Mouse (Mus musculus): Measurements from ENCODE around the gene Pla2g1b. TPM values are rescaled to one million over a fixed set of nuclear protein-coding genes. Genes with fewer than 3 reads are reported as not detected.
A peak's percentile ranks its signal among the peaks of the same experiment; 100 is the strongest.

Pla2g1b gene
- total and polyA plus RNA-seq, 2 experiments from 2014 or later, result not detected

GRCm38 (mm10) chr5:115450410-115451317 lies 15.4 kb upstream of the Pla2g1b start:
- H3K9me3 ChIP-seq (replicated peaks; ENCODE audit: control insufficient read depth, low read length), result no peaks in the 10 kb centered on the region
- H3K4me2 ChIP-seq (ENCODE audit: low read depth, low read length), result peak overlapping the region; percentile 34
- no peak for TF ChIP-seq CTCF (IDR thresholded peaks at IDR 0.05; ENCODE audit: low read depth)
- no peak for TF ChIP-seq EP300 (IDR thresholded peaks at IDR 0.05; ENCODE audit: low read depth)
- H3K27ac ChIP-seq (ENCODE audit: low read depth), result no peak overlapping the region
- no peaks in the 10 kb centered on the region for H3K27me3 ChIP-seq (ENCODE audit: control insufficient read depth, insufficient read depth, low read length)
- no peaks in the 10 kb centered on the region for H3K36me3 ChIP-seq (replicated peaks; ENCODE audit: control insufficient read depth, insufficient read depth, low read length)
- 48% methylated on average over 27 of the region's 27 CpGs for WGBS
- peak; percentile 40 for DNase-seq (ENCODE audit: low spot score)
- ATAC-seq (ENCODE audit: insufficient read depth, low read depth), result peak; percentile 76
- H3K4me1 ChIP-seq (ENCODE audit: control insufficient read depth, insufficient read depth), result peaks cover 8% of the 10 kb centered on the region; the same call in 1 of the 2 replicates
- no peak overlapping the region for H3K9ac ChIP-seq (replicated peaks; ENCODE audit: low read depth, low read length)
- H3K4me3 ChIP-seq (ENCODE audit: low read depth, low read length), result no peak overlapping the region

GRCm38 (mm10) chr5:115454422-115455090 lies 11.5 kb upstream of the Pla2g1b start:
- DNase-seq (ENCODE audit: low spot score) (no peak), ATAC-seq (ENCODE audit: insufficient read depth, low read depth) (no peak)
- TF ChIP-seq CTCF (IDR thresholded peaks at IDR 0.05; ENCODE audit: low read depth), result no peak
- no peak for TF ChIP-seq EP300 (IDR thresholded peaks at IDR 0.05; ENCODE audit: low read depth)
- Histone ChIP-seq H3K27ac (ENCODE audit: low read depth) (no peak overlapping the region), H3K9me3 (replicated peaks; ENCODE audit: control insufficient read depth, low read length) (no peaks in the 10 kb centered on the region), H3K9ac (replicated peaks; ENCODE audit: low read depth, low read length) (no peak overlapping the region), H3K4me3 (ENCODE audit: low read depth, low read length) (no peak overlapping the region), H3K4me1 (ENCODE audit: control insufficient read depth, insufficient read depth) (peaks cover 8% of the 10 kb centered on the region; the same call in 1 of the 2 replicates), H3K36me3 (replicated peaks; ENCODE audit: control insufficient read depth, insufficient read depth, low read length) (no peaks in the 10 kb centered on the region), H3K4me2 (ENCODE audit: low read depth, low read length) (no peak overlapping the region), H3K27me3 (ENCODE audit: control insufficient read depth, insufficient read depth, low read length) (0 out of 2 replicates have a peak, but pooled peaks cover 2% of the 10 kb centered on the region)
- WGBS, result 85% methylated on average over 12 of the region's 12 CpGs

- ATAC-seq (ENCODE audit: insufficient read depth, low read depth) (no peak), DNase-seq (ENCODE audit: low spot score) (no peak)
- no peak overlapping the region for H3K27ac ChIP-seq (ENCODE audit: low read depth)
- peaks cover 2% of the 10 kb centered on the region; the same call in 1 of the 2 replicates for H3K4me1 ChIP-seq (ENCODE audit: control insufficient read depth, insufficient read depth)
- 83% methylated on average over 7 of the region's 7 CpGs for WGBS
- H3K36me3 ChIP-seq (replicated peaks; ENCODE audit: control insufficient read depth, insufficient read depth, low read length), result no peaks in the 10 kb centered on the region
- TF ChIP-seq EP300 (IDR thresholded peaks at IDR 0.05; ENCODE audit: low read depth), result no peak
- no peak for TF ChIP-seq CTCF (IDR thresholded peaks at IDR 0.05; ENCODE audit: low read depth)
- no peak overlapping the region for H3K9ac ChIP-seq (replicated peaks; ENCODE audit: low read depth, low read length)
- H3K4me2 ChIP-seq (ENCODE audit: low read depth, low read length), result no peak overlapping the region
- H3K4me3 ChIP-seq (ENCODE audit: low read depth, low read length), result no peak overlapping the region
- no peaks in the 10 kb centered on the region for H3K9me3 ChIP-seq (replicated peaks; ENCODE audit: control insufficient read depth, low read length)
- H3K27me3 ChIP-seq (ENCODE audit: control insufficient read depth, insufficient read depth, low read length), result 0 out of 2 replicates have a peak, but pooled peaks cover 2% of the 10 kb centered on the region
Measured at GRCm38 (mm10) chr5:115455838-115456237, 10.2 kb upstream of the Pla2g1b start.

- no peak overlapping the region for H3K4me3 ChIP-seq (ENCODE audit: low read depth, low read length)
- WGBS, result 58% methylated on average over 13 of the region's 13 CpGs
- DNase-seq (ENCODE audit: low spot score), result no peak
- H3K4me2 ChIP-seq (ENCODE audit: low read depth, low read length), result no peak overlapping the region
- ATAC-seq (ENCODE audit: insufficient read depth, low read depth), result no peak
- H3K36me3 ChIP-seq (replicated peaks; ENCODE audit: control insufficient read depth, insufficient read depth, low read length), result no peaks in the 10 kb centered on the region
- TF ChIP-seq CTCF (IDR thresholded peaks at IDR 0.05; ENCODE audit: low read depth) (no peak), EP300 (IDR thresholded peaks at IDR 0.05; ENCODE audit: low read depth) (no peak)
- H3K4me1 ChIP-seq (ENCODE audit: control insufficient read depth, insufficient read depth), result no peaks in the 10 kb centered on the region
- H3K27me3 ChIP-seq (ENCODE audit: control insufficient read depth, insufficient read depth, low read length), result 0 out of 2 replicates have a peak, but pooled peaks cover 2% of the 10 kb centered on the region
- H3K9ac ChIP-seq (replicated peaks; ENCODE audit: low read depth, low read length), result no peak overlapping the region
- no peak overlapping the region for H3K27ac ChIP-seq (ENCODE audit: low read depth)
- H3K9me3 ChIP-seq (replicated peaks; ENCODE audit: control insufficient read depth, low read length), result no peaks in the 10 kb centered on the region
Measured at GRCm38 (mm10) chr5:115458918-115459317, 7.1 kb upstream of the Pla2g1b start.

DNA sequence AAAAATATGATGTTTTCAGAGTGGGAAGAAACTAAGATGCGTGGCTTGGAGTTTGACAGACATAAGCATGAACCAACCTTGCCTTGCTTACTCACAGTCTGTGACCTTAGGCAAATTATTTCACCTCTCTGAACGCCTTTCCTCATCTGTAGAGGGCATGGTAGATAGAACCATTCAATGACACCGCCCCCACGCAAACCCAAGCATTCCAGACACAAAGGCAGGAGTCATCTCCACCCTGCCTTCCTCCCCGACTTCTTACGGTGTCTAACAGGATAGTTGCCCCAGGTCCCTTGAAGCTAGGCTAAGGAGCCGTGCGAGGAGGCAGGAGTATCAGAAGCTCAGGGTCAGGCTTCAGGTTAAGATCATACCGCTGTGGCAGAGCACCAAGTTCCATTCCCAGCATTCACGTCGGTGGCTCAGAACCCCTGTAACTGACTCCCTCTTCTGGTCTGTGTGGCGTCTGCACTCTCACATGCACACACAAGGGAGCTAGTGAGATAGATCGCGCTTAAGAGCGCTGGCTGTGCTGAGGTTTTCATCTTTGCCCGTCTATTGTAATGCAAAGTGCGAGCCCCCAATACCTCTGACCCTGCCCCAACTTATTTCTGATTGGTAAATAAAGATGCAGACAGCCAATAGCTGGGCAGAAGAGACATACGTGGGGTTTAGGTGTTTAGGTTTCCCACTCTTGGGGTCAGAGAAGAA lies 1.5 kb upstream of the Pla2g1b start:
- Histone ChIP-seq H3K36me3 (replicated peaks; ENCODE audit: control insufficient read depth, insufficient read depth, low read length) (no peaks in the 10 kb centered on the region), H3K4me3 (ENCODE audit: low read depth, low read length) (no peak overlapping the region), H3K9ac (replicated peaks; ENCODE audit: low read depth, low read length) (no peak overlapping the region), H3K27ac (ENCODE audit: low read depth) (no peak overlapping the region), H3K4me1 (ENCODE audit: control insufficient read depth, insufficient read depth) (no peaks in the 10 kb centered on the region), H3K27me3 (ENCODE audit: control insufficient read depth, insufficient read depth, low read length) (no peaks in the 10 kb centered on the region), H3K4me2 (ENCODE audit: low read depth, low read length) (no peak overlapping the region), H3K9me3 (replicated peaks; ENCODE audit: control insufficient read depth, low read length) (no peaks in the 10 kb centered on the region)
- TF ChIP-seq EP300 (IDR thresholded peaks at IDR 0.05; ENCODE audit: low read depth), result no peak
- 75% methylated on average over 18 of the region's 18 CpGs for WGBS
- no peak for DNase-seq (ENCODE audit: low spot score)
- ATAC-seq (ENCODE audit: insufficient read depth, low read depth), result no peak

Data from heart, postnatal 0 days (tissue).